Mouse (Mus musculus): ENCODE measurements around the gene Hjurp.

DNA sequence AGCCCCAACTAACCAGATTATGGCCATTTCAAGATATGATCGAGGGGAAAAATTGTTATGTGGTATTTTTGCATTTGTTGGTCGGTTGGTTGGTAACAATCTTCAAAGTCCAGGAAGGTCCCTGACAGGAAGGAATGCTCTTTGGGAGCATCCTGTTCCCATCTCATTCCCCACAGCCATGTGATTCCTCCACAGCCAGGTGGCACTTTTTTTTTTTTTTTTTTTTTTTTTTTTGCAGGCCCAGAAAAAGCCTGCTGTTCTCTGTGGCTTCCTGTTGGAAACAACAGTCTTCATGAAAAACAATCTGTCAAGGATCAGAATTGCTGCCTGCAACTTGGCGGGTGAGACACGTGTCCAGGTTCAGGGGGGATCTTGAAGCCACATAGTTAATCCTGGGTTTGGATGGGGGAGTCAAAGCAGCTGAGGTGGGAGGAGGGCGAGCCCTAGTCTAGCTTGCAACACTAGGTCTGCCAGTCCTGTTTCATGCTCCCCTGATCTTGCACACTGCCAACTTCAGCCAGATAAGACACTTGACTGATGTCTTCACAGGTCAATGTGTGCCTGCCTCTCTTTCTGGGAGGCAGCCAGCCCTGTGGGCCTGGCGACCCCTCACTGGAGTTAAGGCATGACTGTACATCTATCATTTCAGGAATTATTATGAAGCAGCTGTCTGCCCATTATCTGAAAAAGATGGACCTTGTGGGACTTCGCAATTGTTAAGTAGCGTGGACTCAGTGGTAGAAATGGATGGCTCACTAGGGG is 18.4 kb downstream of the Hjurp start:
- no peak for TF ChIP-seq CTCF (IDR thresholded peaks at IDR 0.05; ENCODE audit: insufficient read depth, low read length)
- TF ChIP-seq POLR2A (IDR thresholded peaks at IDR 0.05; ENCODE audit: borderline replicate concordance, extremely low read depth, low read depth, low read length) = no peak
